Mouse (Mus musculus) stomach, postnatal 0 days (tissue): Measurements from ENCODE around the gene Gstcd.

Experiments
- CTCF ChIP-seq: IDR thresholded peaks from 2 replicates; pipeline ENCODE4 v1.5.1; 2016; ENCODE audit warnings: antibody characterized with exemption, low read depth, mild to moderate bottlenecking, moderate library complexity
- EP300 ChIP-seq: optimal IDR thresholded peaks from 2 replicates; pipeline ENCODE3; 2016; ENCODE audit warnings: antibody characterized with exemption

DNA sequence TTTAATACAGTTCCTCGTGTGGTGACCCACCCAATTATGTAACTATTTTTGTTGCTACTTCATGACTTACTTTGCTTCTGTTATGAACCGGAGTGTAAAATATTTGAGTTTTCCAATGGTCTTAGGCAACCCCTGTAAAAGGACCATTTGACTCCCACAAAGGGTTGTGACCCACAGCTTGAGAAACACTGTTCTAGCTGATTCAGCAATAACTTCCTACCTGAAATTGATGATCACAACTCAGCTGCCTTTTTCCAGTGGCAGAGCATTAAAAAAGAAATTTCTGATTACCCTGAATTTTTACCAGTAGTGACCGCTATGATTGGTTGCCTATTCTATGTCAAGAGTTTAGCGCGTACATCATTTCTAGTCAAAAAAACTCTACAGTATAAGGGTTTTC is 39.5 kb upstream of the Gstcd start:
- TF ChIP-seq CTCF: no peak
- TF ChIP-seq EP300: no peak
